Mouse (Mus musculus) layer of hippocampus, adult 9-10 months (tissue): Measurements from ENCODE around the gene Pnrc2.

ENCODE experiments used
- DNase-seq: peaks from one replicate; pipeline ENCODE4 v3.0.0; 2022; ENCODE audit warnings: low spot score

Pnrc2 gene

DNA sequence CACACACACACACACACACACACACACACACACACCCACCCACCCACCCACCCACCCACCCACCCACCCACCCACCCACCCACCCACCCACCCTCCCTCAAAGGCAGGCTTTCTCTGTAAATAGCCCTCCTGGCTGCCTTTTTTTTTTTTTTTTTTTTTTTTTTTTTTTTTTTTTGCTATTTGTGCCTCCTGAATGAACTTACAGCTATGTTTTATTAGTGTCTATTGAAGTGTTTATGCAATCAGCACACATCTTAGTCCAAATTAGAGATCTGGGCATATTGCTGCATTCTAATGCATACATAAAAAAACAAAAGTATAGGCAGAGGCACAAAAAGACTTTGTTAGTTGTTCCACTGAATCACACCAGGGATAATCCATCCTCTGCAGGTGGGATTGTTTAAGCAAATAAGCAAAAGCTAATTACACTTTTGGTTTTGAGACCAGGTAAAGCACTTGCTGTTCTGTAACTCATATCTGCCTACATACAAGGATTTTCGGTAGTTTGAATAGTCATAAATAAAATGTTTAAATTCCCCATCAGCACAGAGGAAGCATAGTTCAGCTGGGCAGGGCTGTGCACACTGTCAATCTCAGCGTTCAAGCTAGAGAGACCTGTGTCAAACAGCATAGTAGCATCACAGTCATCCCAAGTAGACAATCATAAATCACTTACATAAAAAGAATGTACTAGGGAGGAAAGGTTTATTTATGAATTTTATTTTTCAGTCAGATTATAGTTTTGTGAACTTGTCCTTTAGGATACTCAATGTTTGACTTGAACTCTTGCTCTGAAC lies 3.2 kb downstream of the Pnrc2 start:
- no peak for DNase-seq

DNA sequence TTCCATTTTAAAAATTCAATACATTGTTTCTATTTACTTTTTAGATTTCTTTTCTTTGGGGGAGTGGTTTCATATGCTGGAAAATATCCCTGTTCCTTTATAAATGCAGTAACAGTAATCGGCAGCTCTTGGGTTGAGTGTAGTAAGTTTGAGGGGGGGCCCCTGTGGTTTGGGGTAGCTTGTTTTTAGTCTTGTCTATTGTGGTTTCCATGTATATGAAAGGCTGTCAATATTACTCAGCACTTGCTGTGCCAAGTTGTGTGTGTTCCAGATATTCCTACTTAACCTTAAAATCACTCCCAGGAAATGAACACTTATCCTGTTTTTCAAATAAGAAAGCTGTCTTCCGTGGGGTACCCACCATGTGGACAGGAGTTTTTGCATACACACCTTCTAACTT lies 4.7 kb downstream of the Pnrc2 start:
- DNase-seq, result no peak

DNA sequence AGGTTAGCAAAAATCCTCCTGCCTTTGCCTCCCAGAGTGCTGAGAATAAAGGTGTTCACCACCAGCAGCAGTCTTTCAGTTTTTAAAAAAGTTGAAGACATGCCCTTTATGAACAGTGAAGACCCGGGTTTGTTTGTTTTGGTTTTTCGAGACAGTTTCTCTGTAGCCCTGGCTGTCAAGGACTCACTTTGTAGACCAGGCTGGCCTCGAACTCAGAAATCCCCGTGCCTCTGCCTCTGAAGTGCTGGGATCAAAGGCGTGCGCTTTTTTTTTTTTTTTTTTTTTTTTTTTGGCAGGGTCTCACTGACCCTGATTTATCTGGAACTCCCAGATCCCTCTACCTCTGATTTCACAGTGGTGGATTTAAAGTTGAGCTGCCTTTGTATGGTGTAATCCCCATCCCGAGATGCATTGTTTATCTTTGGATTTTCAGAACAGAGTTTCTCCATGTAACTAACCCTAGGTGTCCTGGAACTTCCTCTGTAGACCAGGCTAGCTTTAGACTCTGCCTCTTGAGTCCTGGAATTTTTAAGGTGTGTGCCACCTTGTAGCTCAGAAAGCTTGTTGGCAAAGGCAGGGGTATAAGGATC lies 16.0 kb downstream of the Pnrc2 start:
- no peak for DNase-seq

DNA sequence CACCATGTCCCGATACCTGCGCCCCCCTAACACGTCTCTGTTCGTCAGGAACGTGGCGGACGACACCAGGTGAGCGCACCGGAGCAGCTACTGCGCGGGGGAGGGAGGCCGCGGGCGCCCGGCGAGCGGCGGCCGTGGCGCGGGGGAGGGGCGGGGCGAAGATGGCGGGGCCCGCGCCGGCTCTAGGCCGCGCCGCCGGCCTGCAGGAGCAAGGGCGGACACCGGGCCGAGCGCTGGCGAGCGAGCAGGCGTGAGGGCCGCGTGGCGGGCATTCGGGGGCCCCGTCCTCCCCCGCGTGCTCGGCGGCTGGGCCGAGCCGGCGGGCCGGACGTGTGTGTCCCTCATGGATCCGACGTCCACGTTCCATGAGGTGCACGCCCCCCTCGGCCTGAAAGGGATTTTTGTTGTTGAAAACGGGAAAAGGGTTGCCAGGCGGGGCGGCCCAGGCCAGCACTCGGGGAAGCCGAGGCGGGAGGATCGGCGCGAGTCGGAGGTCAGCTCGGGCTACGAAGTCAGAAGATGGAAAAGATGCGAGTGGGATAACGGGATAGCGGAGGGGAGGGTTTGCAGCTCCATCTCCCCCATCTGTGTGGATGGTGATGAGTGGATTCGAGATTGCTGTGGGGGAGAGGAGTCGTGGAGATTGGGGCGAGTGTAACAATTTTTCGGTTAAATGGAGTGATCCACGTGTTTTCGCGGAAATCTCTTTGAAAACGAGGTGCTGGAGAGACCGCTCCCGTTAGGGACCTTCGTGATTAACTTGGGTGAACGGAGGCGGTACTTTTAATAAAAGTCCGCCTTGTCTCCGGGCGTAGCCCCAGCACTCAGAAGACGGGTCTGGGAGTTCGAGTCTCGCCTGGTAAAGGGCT lies 17.2 kb downstream of the Pnrc2 start:
- DNase-seq, result no peak

DNA sequence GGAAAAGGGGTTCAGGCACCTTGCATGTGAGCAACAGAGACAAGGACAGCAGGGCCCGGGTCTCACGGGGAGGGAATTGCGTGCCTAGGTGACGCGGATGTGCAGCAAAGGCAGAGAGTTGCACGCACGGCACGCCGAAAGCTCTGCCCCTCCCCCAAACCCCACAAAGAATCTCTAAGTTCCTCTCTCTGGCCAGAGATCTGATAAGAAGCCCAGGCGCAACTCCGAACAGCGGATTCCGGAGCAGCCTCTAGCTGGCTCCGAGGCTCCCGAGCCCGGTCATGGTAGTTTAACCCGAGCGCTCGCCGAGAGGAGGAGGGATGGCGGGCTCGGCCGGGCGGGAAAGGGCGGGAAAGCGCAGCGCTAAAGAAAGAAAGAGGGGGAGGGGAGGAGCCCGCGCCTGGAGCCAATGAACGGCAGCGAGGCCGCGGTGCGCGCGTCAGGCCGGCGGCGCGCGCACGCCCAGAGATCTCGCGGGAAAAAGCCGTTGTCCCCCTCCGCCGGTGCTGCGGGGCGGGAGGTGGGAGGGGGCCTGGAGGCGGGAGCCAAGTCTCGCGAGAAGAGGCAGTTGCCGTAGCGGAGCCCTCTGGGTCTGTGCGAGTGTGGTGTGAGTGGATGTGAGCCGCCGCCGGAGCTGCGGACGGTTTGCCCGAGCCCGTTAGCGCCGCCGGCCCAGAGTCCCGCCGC lies 18.0 kb downstream of the Pnrc2 start, which contains the start of gene Srsf10:
Gene Srsf10, plus strand, starts transcription at position 212 of the 687 bp plus-strand sequence.
- DNase-seq, result peak; percentile 77

DNA sequence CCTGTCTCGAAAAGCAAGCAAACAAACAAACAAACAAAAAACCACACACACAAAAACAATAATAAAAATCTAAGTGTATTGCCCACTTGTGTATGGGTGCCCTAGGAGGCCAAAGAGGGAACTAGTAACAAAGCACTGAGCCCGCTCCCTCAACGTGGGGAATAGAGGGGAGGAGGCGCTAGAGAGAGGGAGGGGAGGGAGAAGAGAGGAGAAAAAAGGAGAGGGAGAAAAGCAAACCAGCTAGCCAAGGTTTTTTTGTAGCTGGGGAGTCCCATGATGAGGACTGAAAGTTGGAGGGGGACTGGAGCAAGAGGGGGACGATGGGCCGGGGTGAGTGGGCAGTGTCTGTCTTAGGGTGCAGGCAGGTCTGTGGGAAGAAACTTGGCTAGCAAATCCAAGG lies 18.6 kb downstream of the Pnrc2 start:
- DNase-seq, result no peak

DNA sequence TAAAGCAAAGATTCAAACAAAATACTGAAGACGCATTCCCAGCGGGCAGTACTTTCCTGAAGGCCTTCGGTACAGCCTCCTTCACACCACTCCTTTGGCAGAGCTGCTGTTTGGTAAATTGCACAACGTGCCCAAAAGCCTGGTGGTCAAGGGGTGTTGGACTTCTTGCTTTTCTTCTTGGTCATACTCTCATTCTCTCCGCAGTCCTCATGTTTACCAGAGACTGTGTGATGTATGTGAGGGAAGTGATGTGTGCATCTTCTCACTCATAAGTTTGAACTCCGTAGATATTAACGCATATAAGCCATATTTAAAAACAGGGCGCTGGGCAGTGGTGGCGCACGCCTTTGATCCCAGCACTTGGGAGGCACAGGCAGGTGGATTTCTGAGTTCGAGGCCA lies 19.0 kb downstream of the Pnrc2 start:
- DNase-seq, result no peak

DNA sequence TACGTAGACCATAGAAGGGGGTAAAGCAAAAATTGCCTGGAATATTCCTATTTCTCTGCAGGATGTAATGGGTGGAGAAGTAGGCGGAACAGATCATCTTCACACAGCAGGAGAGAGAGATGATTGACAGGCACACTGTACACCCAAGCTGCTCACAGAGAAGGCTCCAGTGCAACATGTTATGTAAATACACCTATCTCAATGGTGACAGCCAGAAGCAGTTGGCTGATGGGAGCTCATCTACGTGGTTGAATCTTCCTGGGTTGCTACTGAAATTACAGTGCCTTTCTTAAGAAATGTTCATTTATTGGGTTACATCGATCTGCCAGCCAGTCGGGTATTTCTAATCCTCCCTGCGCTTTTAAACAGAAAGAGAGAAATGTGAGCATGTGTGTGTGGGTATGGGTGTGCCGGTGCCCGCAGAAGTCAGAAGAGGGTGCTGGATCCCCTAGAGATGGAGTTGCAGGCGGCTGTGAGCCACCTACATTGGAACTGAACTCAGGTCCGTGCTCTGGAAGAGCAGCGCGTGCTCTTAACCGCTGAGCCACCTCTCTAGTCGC lies 19.6 kb downstream of the Pnrc2 start:
- DNase-seq, result no peak

DNA sequence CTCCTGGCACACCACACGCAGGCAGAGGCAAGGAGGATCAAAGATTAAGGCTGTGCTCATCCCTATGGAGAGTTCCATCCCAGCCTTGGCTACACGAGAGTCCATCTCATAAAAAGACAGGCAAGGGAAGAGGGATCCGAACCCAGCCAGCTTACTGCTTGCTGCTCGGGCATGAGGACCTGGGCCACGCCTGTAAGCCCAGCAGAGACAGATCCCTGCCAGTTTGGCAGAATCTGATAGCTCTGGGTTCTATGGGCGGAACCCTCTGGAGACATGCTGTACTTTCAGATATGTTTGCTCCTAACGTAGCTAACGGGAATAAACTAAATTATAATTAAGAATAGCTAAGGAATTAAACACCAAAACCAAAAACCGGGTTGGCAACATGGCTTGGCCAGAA lies 21.7 kb downstream of the Pnrc2 start:
- DNase-seq, result no peak

DNA sequence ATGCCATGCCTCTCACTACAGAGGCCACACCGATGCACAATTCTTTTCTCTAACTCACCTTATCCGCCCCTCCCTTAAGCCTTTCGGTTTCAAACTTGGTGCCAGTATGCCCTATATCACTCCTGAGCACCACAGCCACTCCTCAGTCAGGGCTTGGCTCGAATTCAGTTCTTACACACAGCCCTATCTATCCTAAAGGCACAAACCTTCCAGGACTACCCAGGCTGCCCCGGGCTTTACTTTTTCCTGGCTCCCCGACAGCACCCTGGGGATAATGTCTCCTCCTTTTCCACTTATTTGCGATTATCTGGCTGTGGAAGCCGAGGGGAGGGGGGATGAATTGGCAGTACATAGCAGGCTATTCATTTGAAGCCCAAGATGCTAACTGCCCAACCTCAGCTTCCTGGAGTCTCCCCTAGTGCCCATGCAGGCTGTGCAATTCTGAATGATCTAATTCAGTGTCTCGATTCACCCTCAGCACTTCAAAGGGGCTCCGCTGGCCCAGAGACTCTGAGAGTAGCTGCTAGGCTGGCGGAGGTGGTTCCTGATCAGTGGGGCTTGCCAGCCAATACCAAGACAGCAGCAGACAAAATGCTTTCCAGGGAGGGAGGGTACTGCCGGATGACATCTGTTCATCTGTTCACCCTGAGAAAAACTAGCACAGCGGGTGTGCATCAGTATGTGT lies 23.1 kb downstream of the Pnrc2 start:
- DNase-seq, result no peak

DNA sequence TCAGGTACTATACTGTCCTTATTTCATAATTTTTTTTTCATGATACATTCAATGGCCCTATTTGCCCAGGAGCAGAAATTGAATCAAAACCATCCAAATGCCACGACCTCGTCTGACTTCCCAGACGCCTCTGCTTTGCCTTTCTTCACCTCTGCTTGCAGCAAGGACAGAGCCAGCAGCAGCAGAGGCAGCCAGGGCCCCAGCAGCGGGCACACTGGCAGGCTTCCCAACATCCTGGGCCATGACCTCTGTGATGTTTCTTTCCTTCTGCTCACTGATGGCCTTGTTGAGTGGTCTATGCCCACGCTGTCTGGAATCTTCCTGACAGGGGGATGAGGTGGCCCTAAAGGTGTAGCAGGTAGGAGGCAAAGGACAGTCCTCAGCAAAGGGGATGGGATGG lies 26.1 kb downstream of the Pnrc2 start:
- no peak for DNase-seq

DNA sequence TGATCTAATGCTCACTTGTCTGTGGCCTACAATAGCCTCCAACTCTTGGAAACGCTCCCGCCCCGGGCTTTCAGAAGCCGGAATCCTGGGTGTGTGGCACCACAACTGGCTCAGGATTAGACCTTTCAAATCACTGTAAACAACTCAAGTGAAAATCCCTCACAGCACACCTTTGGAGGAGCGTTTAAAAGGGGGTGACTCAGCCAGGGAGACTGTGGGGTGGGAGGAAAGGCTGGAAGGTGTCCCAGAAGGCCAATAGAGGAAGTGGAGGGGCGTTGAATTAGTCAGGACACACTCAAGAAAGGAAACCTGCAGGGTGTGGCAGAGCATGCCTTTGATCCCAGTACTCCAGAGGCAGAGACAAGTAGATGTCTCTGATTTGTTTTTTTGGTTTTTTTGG lies 29.2 kb downstream of the Pnrc2 start:
- DNase-seq, result no peak

DNA sequence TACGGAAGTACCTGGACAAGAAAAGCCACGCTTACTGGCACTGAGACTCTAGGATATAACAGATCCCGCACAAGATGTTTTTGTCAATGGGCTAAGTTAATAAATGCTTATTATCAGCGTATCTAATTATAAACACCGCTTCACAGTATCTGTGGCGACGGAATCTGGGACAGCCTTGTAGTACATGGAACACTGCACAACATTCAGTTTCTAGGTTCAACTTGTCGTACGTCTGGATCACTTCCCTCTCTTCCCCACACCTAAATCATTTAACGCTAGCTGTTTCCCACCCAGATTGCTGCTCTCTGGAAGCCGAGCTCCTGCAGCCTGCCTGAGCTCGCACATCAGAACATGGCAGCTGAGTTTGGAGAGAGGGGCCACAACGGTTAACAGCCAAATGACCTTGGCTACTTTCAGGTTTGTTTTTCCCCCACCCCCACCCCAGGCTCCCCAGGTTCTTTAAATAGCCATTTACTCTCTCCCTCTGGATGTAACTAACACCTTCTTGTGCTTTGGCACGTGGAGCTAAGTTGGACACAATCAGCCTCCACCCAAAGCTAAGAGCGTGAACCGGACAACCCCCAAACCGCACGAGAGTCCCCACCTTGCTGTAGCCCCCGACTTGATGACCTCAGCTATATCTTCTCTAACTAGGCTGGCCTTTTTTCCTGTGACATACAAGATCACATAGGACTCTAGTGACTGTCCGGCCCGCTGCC lies 34.2 kb downstream of the Pnrc2 start:
- no peak for DNase-seq

DNA sequence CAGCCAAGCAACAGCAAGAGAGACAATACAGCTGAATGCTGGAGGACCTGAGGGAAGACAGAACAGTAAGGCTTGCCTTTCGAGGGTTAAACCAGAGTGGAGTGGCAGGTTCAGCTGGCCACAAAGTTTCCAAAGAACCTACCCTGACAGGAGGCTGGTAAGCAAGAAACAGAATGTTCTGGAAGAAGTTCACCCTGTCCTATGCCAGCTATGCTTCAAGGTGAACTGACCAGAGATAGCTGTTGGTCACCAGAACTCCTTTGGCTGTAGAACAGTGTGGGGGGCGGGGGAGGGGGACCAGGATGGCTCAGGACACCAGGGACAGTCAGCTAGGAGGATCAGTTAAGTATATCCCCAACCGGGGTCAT lies 34.7 kb downstream of the Pnrc2 start:
- no peak for DNase-seq

DNA sequence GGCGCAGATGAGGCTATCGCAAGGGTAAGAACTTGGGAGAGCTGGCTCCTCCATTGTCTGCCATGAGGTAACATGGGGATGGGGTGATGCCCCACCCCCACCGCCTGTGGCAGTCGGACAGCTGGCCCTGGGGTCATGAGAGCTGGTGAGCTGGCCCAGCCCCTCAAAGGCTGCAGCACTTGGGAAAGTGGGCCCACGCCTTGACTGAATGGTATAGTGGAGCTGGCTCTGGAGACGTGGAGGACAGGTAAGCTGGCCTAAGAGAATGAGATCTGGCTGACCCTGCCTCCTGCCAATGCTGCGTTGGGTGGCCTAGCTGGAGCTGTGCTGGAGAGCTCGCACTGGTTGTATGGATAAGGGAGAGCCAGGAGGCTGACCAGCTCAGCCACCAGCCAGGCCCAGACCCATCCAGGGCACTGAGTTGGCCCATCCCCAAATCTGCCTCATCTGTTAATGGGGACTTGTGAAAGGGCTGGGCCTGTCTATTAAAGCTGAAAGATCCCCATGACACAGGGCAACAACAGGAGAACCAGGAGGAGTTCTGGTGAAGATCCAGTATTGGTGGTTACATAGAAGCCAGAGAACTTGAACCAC lies 39.4 kb downstream of the Pnrc2 start:
- DNase-seq, result no peak

DNA sequence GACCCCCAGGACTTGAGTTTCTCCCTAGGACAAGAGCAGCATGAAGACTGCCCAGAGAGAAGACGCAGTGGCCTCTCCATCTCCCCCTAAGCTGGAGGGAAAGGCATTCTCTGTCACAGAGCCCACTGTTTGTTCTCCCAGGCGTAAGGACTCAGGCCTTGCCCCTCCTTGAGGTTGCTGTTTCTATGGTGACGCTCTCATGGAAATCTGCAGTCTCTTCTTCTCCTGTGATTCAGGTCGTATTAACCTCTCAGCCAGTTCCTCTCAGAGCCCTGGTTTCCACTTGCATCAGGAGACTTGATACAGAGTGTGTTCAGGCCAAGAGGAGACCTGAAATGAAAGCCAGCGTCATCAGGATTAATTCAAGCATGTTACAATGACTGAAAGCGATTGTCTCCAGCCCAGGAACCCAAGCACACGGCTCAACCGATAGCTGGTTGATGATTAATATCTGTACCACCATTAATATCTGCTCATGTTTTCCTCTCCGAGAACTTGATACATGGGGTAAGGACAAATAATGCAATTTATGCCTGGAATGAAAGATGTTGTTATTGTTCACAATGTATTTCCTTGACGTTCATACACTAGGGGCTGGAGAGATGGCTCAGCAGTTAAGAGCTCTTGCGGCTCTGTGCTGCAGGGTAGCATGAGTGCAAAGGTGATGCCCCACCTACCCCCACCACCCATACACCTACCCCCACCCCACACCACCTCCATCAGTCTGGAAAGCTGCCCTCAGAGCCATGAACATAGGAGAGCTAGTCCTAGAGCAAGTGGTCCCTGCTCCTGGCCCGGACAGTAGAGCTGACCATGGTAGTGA lies 40.1 kb downstream of the Pnrc2 start:
- no peak for DNase-seq

DNA sequence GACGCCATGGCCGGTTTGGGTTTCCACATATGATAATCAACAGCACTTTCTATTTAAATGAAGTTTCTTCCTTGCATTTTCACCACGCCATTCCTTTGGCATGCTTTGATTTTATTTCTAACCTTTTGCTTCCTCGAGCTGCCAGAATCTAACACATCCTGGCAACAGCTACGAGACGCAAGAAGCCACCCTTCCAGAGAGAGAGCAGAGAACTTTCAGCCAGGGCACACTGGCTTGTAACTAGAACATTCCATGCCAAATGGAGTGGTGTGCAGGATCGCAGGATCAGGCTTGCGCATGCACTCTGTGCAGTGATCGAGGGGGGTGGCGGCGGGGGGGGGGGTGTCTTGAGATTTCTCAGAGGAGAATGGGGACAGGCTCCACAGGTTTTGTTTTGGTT lies 41.6 kb downstream of the Pnrc2 start:
- DNase-seq, result no peak

DNA sequence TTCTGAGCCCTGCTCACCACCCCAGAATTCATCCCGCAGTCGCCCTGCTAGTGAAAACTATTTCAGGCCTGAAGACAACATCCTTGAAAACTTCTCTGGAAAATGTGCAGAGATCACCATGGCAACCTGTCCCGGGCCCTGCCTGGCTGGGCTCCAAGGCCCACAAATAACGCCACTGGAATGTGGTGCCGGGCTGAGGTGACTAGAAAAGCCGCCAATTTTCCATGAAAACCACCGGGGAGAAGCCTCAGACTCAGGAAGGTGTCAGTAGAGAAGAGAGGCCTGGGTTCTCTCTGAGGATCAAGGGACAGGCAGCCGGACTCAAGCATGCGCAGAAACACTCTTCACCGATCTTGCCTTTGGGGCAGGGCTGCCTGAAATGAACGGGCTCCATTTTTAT lies 45.2 kb downstream of the Pnrc2 start:
- no peak for DNase-seq

DNA sequence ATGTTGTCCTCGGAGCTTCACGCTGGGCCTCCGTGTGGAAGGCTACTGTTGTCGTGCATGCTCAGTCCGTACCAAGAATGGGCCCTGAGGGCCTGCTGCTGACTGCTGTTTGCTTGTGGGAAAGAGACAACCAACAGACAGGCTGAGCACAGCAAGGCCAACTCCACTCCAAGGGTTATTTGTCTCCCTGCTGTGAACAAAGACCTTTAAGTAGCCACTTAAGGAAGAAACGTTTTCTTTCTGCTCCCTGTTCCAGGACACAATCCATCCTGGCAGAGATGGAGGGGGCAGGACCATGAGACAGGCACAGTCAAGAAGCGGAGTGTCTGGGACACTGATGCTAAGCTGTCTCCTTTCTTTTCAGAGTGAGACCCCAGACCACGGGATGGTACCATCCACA lies 49.4 kb downstream of the Pnrc2 start:
- DNase-seq, result no peak

DNA sequence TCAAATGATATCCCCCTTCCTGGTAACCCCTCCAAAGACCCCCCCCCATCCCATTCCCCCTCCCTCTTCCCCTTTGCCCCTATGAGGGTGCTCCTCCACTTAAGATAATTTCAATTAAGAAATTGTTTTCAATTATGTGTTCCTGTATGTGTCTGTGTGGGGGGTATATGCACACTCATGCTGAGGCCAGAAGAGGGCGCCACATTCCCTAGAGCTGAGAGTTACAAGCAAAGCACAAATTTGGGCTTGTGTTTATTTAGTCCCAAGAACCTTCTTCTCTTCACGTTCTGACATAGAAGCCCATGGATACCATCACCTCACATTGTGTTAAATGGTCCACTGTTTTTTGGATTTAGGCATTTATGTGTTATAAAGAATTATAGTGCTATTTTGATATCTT lies 50.4 kb downstream of the Pnrc2 start:
- no peak for DNase-seq
